Comparison of ENCODE assay signal across 8 mouse cellular contexts in genomic region chr1:86488774-86489173, GRCm38 (mm10). TPM values are rescaled to one million over a fixed set of nuclear protein-coding genes. Genes with fewer than 3 reads are reported as not detected.
DNase-seq lines count a peak whose midpoint lies in the region; ATAC-seq and TF ChIP-seq lines count a peak whose summit lies in the region.

No protein-coding gene starts in this region.

- H3K4me1 ChIP-seq in heart, embryonic 12.5 days (replicated peaks): peaks cover 24% of the 10 kb centered on the region
- peaks cover 18% of the 10 kb centered on the region for H3K4me1 ChIP-seq in heart, adult 2 months (ENCODE audit: control insufficient read depth, insufficient read depth, low read length)
- H3K4me1 ChIP-seq in E14TG2a.4 (replicated peaks; ENCODE audit: low read depth, low read length): peaks cover 72% of the 10 kb centered on the region
- peaks cover 17% of the 10 kb centered on the region for H3K4me1 ChIP-seq in forebrain, embryonic 15.5 days
- H3K4me1 ChIP-seq in liver, embryonic 16.5 days (ENCODE audit: control insufficient read depth, low read depth, low read length): peaks cover 34% of the 10 kb centered on the region

- H3K79me2 ChIP-seq in heart, adult 2 months (replicated peaks; ENCODE audit: control insufficient read depth, insufficient read depth, low read length): no peaks in the 10 kb centered on the region

- H3K4me2 ChIP-seq in heart, embryonic 12.5 days: peak overlapping the region; percentile 82
- peak overlapping the region; percentile 82 for H3K4me2 ChIP-seq in forebrain, embryonic 15.5 days (replicated peaks)
- peak overlapping the region; percentile 94 for H3K4me2 ChIP-seq in liver, embryonic 16.5 days (ENCODE audit: low read depth, low read length)

- no peak overlapping the region for H3K9ac ChIP-seq in heart, embryonic 12.5 days
- H3K9ac ChIP-seq in heart, adult 2 months (ENCODE audit: low read depth, low read length): no peak overlapping the region
- H3K9ac ChIP-seq in forebrain, embryonic 15.5 days (replicated peaks): peak overlapping the region; percentile 92
- peak overlapping the region; percentile 93 for H3K9ac ChIP-seq in liver, embryonic 16.5 days (ENCODE audit: low read depth, low read length)

- peak overlapping the region; percentile 69 for H3K4me3 ChIP-seq in heart, embryonic 12.5 days
- no peak overlapping the region; the same call in 1 of the 2 replicates for H3K4me3 ChIP-seq in heart, adult 2 months
- peak overlapping the region; percentile 95 for H3K4me3 ChIP-seq in E14TG2a.4 (replicated peaks; ENCODE audit: low read length)
- H3K4me3 ChIP-seq in forebrain, embryonic 15.5 days: peak overlapping the region; percentile 60
- peak overlapping the region; percentile 84 for H3K4me3 ChIP-seq in liver, embryonic 16.5 days (ENCODE audit: low read depth, low read length)

- H3K27me3 ChIP-seq in heart, embryonic 12.5 days (replicated peaks): no peaks in the 10 kb centered on the region
- no peaks in the 10 kb centered on the region for H3K27me3 ChIP-seq in heart, adult 2 months (ENCODE audit: control insufficient read depth, insufficient read depth, low read length)
- H3K27me3 ChIP-seq in E14TG2a.4 (ENCODE audit: insufficient read depth, low read length): no peaks in the 10 kb centered on the region
- no peaks in the 10 kb centered on the region for H3K27me3 ChIP-seq in forebrain, embryonic 15.5 days
- no peaks in the 10 kb centered on the region for H3K27me3 ChIP-seq in liver, embryonic 16.5 days (ENCODE audit: control insufficient read depth, insufficient read depth, low read depth, low read length)

- TF ChIP-seq EP300 in heart, adult 2 months (IDR thresholded peaks at IDR 0.05; ENCODE audit: insufficient read depth, low read depth, low read length): no peak

- no peak for TF ChIP-seq POLR2A in heart, adult 2 months (IDR thresholded peaks at IDR 0.05; ENCODE audit: insufficient read depth, low read depth, low read length)

- intact Hi-C loops in heart, adult 2 months (cut with DNase I): no loop called here

- H3K9me3 ChIP-seq in heart, embryonic 12.5 days (replicated peaks): no peaks in the 10 kb centered on the region
- no peaks in the 10 kb centered on the region for H3K9me3 ChIP-seq in E14TG2a.4 (ENCODE audit: low read length)
- H3K9me3 ChIP-seq in forebrain, embryonic 15.5 days: no peaks in the 10 kb centered on the region
- no peaks in the 10 kb centered on the region for H3K9me3 ChIP-seq in liver, embryonic 16.5 days (replicated peaks; ENCODE audit: control insufficient read depth, low read length)

- H3K36me3 ChIP-seq in heart, embryonic 12.5 days: no peaks in the 10 kb centered on the region
- H3K36me3 ChIP-seq in heart, adult 2 months (ENCODE audit: control insufficient read depth, insufficient read depth, low read length): peaks cover 5% of the 10 kb centered on the region; the same call in 1 of the 2 replicates
- H3K36me3 ChIP-seq in E14TG2a.4 (ENCODE audit: insufficient read depth, low read length): no peaks in the 10 kb centered on the region
- H3K36me3 ChIP-seq in forebrain, embryonic 15.5 days: no peaks in the 10 kb centered on the region
- no peaks in the 10 kb centered on the region for H3K36me3 ChIP-seq in liver, embryonic 16.5 days (ENCODE audit: control insufficient read depth, insufficient read depth)

- 97% methylated on average over 4 of the region's 4 CpGs for WGBS in heart, embryonic 12.5 days
- 85% methylated on average over 4 of the region's 4 CpGs for WGBS in heart, adult 2 months
- WGBS in forebrain, embryonic 15.5 days: 97% methylated on average over 4 of the region's 4 CpGs
- 85% methylated on average over 4 of the region's 4 CpGs for WGBS in liver, embryonic 16.5 days (ENCODE audit: insufficient replicate concordance)

- no peak for ATAC-seq in heart, embryonic 12.5 days (ENCODE audit: insufficient number of reproducible peaks, low FRiP score)
- no peak for ATAC-seq in forebrain, embryonic 15.5 days (replicated peaks)
- ATAC-seq in liver, embryonic 16.5 days (ENCODE audit: low read depth): no peak

- TF ChIP-seq CTCF in heart, adult 2 months (IDR thresholded peaks at IDR 0.05): no peak
- no peak for TF ChIP-seq CTCF in E14TG2a.4 (conservative IDR thresholded peaks at IDR 0.05; ENCODE audit: low read length)

- DNase-seq in heart, adult 2 months: no peak
- DNase-seq in gastrocnemius, adult 8-10 months (ENCODE audit: low spot score in 2 of 2): no peak
- no peak for DNase-seq in layer of hippocampus, postnatal 25 days (ENCODE audit: extremely low spot score in 1 of 2, low spot score in 1 of 2)
- no peak for DNase-seq in embryo, embryonic 10.5 days (ENCODE audit: low spot score)

- H3K27ac ChIP-seq in heart, embryonic 12.5 days (ENCODE audit: poor library complexity, severe bottlenecking): peak overlapping the region; percentile 95; the same call in 1 of the 2 replicates
- H3K27ac ChIP-seq in heart, adult 2 months: no peak overlapping the region; the same call in 1 of the 2 replicates
- peak overlapping the region; percentile 99 for H3K27ac ChIP-seq in forebrain, embryonic 15.5 days (replicated peaks)
- H3K27ac ChIP-seq in liver, embryonic 16.5 days (ENCODE audit: low read length): peak overlapping the region; percentile 95

RNA-seq across cellular contexts. Expression of gene Ptma, which starts 37.8 kb away (rescaled TPM):
- 1,057 and 1,113 TPM in 2 replicates for polyA plus RNA-seq in heart, embryonic 12.5 days (2016; fragmentation: Nextera tagmentation; extraction: Ambion mirVana)
- total RNA-seq in heart, adult 2 months (2021): 100 to 1,000 TPM; 200 to 227 TPM
- polyA plus RNA-seq in heart, adult 2 months (2012; rRNA removed): 169 and 177 TPM in 2 replicates
- polyA plus RNA-seq in forebrain, embryonic 15.5 days (2015; fragmentation: Nextera tagmentation; extraction: Ambion mirVana): 2,368 and 2,448 TPM in 2 replicates
- 500 and 746 TPM in 2 replicates for polyA plus RNA-seq in liver, embryonic 16.5 days (2015; fragmentation: Nextera tagmentation; extraction: Ambion mirVana)
- total RNA-seq in gastrocnemius, adult 8-10 months (2022): 10 to 100 TPM; 50.9 to 76.9 (median 67.7) TPM
- 100 to 1,000 TPM; 508 to 527 TPM for total RNA-seq in layer of hippocampus, postnatal 25 days (2021)

Comparison
In these comparisons a context has a peak if more than half of its experiments do, and no peak if none do; other contexts are left out.
1. H3K9ac ChIP-seq: peak in forebrain, embryonic 15.5 days (single experiment) and liver, embryonic 16.5 days (single experiment); none in heart, embryonic 12.5 days (single experiment) and heart, adult 2 months (single experiment).
2. Peak in every context shown above with its lines, with median percentiles within 50 percentile points of each other: H3K4me2 ChIP-seq.